Mouse (Mus musculus) adrenal gland, adult 18-20 months (tissue): ENCODE data around the gene Nme7. TPM values are rescaled to one million over a fixed set of nuclear protein-coding genes. Genes with fewer than 3 reads are reported as not detected.

Experiments
- DNase-seq, 2 experiments: peaks; one replicate each; pipeline ENCODE4 v3.0.0; 2021 to 2022; ENCODE audit warnings: low spot score in 2 of 2
- total RNA-seq, 2 experiments: library from RNA; stranded (reverse); gene quantifications; 1 replicate in 1 of 2; 2 replicates in 1 of 2; pipeline ENCODE4 v1.2.3; 2021

Gene Nme7
- total RNA-seq, 2 experiments from 2014 or later, result 11.4 to 11.9 TPM

GRCm38 (mm10) chr1:164456731-164457130 lies 152.8 kb downstream of the Nme7 start:
- DNase-seq, result no peak

- peak; percentile 71 to 76 for DNase-seq
Measured at GRCm38 (mm10) chr1:164457531-164458244, 153.8 kb downstream of the Nme7 start.

GRCm38 (mm10) chr1:164458245-164458613 lies 154.3 kb downstream of the Nme7 start, which contains the start of gene Atp1b1:
Gene Atp1b1 (minus strand): TSS chr1:164458355.
- DNase-seq, result peak; percentile 73 to 80

GRCm38 (mm10) chr1:164458621-164459051 lies 154.7 kb downstream of the Nme7 start:
- peak in 1 of 2 experiments; percentile 38 for DNase-seq

GRCm38 (mm10) chr1:164459127-164459905 lies 155.4 kb downstream of the Nme7 start:
- no peak for DNase-seq

GRCm38 (mm10) chr1:164460921-164461697 lies 157.2 kb downstream of the Nme7 start:
- no peak for DNase-seq

GRCm38 (mm10) chr1:164461726-164462125 lies 157.8 kb downstream of the Nme7 start:
- peak in 1 of 2 experiments; percentile 30 for DNase-seq

GRCm38 (mm10) chr1:164467406-164467805 lies 163.5 kb downstream of the Nme7 start:
- DNase-seq, result no peak

- DNase-seq, result no peak
Measured at GRCm38 (mm10) chr1:164468329-164468728, 164.4 kb downstream of the Nme7 start.

- no peak for DNase-seq
Measured at GRCm38 (mm10) chr1:164470985-164471384, 167.1 kb downstream of the Nme7 start.

- no peak for DNase-seq
Measured at GRCm38 (mm10) chr1:164471632-164472031, 167.7 kb downstream of the Nme7 start.

GRCm38 (mm10) chr1:164473398-164473797 lies 169.5 kb downstream of the Nme7 start:
- no peak for DNase-seq

- DNase-seq, result no peak
Measured at GRCm38 (mm10) chr1:164474310-164474709, 170.4 kb downstream of the Nme7 start.

GRCm38 (mm10) chr1:164474778-164475511 lies 171.0 kb downstream of the Nme7 start:
- DNase-seq, result no peak

- no peak for DNase-seq
Measured at GRCm38 (mm10) chr1:164475895-164476294, 172.0 kb downstream of the Nme7 start.

- no peak for DNase-seq
Measured at GRCm38 (mm10) chr1:164480755-164481644, 177.1 kb downstream of the Nme7 start.

- DNase-seq, result peak in 1 of 2 experiments; percentile 5
Measured at GRCm38 (mm10) chr1:164481645-164482354, 177.9 kb downstream of the Nme7 start.

- no peak for DNase-seq
Measured at GRCm38 (mm10) chr1:164482833-164483232, 178.9 kb downstream of the Nme7 start.

GRCm38 (mm10) chr1:164483728-164484127 lies 179.8 kb downstream of the Nme7 start:
- no peak for DNase-seq
